In the genomic region with DNA sequence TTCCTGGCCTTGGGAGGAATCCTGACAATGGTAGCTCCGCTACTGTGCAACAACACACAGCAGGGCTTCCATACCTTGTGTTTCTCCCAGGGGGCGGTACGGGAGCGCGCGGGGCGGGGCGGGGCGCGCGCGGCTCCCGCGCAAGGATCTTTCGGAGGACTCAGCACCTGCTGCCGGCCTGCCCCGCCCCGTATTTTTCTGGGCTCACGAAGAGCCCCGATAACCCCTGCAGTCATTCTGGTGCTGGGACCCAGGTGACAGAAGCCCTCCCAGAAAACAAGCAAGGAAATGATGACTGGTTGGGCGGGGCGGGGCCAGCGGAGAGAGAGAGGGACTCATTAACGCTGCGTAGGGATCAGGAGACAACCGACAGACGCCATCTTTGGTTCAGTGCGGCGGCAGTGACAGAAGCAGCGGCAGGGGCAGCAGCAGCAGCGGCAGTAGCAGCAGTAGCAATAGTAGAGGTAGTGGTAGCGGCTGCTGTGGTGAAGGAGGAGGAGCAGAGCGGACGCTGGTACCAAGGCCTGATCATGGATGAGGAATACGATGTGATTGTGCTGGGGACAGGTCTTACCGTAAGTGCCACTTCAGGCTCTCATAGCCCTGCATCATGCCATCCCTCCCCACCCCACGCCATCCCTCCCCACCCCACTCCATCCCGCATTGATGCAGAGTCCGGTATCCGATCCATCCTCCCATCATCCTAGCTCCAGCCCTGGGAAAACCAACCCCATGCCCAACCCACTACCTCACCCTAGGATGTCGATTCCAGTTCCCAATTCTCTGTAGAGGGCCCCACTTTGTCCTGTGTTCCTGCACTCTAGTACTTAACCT, we compare ENCODE assay signal across 8 mouse cellular contexts. TPM values are rescaled to one million over a fixed set of nuclear protein-coding genes. Genes with fewer than 3 reads are reported as not detected.
DNase-seq lines count a peak whose midpoint lies in the region; ATAC-seq lines count a peak whose summit lies in the region.

A gene (plus strand): TSS at position 132 of the 834 bp plus-strand sequence.

- WGBS in hindbrain, embryonic 11.5 days: 12% methylated on average over 35 of the region's 41 CpGs

- no peaks in the 10 kb centered on the region for H3K9me3 ChIP-seq in hindbrain, embryonic 11.5 days (ENCODE audit: control insufficient read depth, low read length)

- H3K9ac ChIP-seq in hindbrain, embryonic 11.5 days (ENCODE audit: low read depth, low read length): peak within 1 kb of the TSS; percentile 80

- H3K4me1 ChIP-seq in hindbrain, embryonic 11.5 days (replicated peaks; ENCODE audit: control insufficient read depth, insufficient read depth, low read length): no peaks in the 10 kb centered on the region

- no peaks in the 10 kb centered on the region for H3K36me3 ChIP-seq in hindbrain, embryonic 11.5 days (ENCODE audit: control insufficient read depth, insufficient read depth, low read length)

- peak within 1 kb of the TSS; percentile 88 for H3K27ac ChIP-seq in hindbrain, embryonic 11.5 days (ENCODE audit: low read depth, low read length)

- peak within 1 kb of the TSS; percentile 66 for H3K4me2 ChIP-seq in hindbrain, embryonic 11.5 days (replicated peaks; ENCODE audit: low read depth, low read length)

- DNase-seq in Muller cell, postnatal 12 days (ENCODE audit: inconsistent ontology term): peak; percentile 92
- DNase-seq in cerebellum, adult 9-11 months: peak; percentile 79
- DNase-seq in frontal cortex, postnatal 10 days (ENCODE audit: low spot score in 2 of 2): peak; percentile 53 to 68
- peak; percentile 82 for DNase-seq in hindbrain, embryonic 11.5 days (ENCODE audit: low spot score)
- peak; percentile 58 to 65 for DNase-seq in layer of hippocampus, postnatal 25 days (ENCODE audit: extremely low spot score in 1 of 2, low spot score in 1 of 2)
- peak; percentile 74 for DNase-seq in lung, postnatal 14 days
- peak; percentile 69 for DNase-seq in retina, adult 2 months (ENCODE audit: low read depth, low spot score)
- peak; percentile 83 for DNase-seq in thymus, postnatal 25 days

- no peaks in the 10 kb centered on the region for H3K27me3 ChIP-seq in hindbrain, embryonic 11.5 days (ENCODE audit: control insufficient read depth, insufficient read depth, low read length)

- H3K4me3 ChIP-seq in hindbrain, embryonic 11.5 days (ENCODE audit: low read depth, low read length): peak within 1 kb of the TSS; percentile 65

- peak; percentile 85 for ATAC-seq in hindbrain, embryonic 11.5 days (ENCODE audit: low FRiP score)

RNA-seq across cellular contexts. Expression of the gene that starts here (rescaled TPM):
- 490 and 535 TPM in 2 replicates for polyA plus RNA-seq in hindbrain, embryonic 11.5 days (2014; fragmentation: Nextera tagmentation; extraction: Ambion mirVana)
- 100 to 1,000 TPM; 631 to 685 TPM for total RNA-seq in layer of hippocampus, postnatal 25 days (2021)

Comparison
In these comparisons a context has a peak if more than half of its experiments do, and no peak if none do; other contexts are left out.
1. Peak in every context shown above with its lines: DNase-seq, ATAC-seq, H3K4me3 ChIP-seq and H3K27ac ChIP-seq.